Mouse (Mus musculus): ENCODE measurements at regions not wholly inside any gene's neighbourhood (a gene's known extent, or its start where the extent isn't known, plus 50 kb on each side); places are given as distances from the start of the nearest gene placed in this dataset.

DNA sequence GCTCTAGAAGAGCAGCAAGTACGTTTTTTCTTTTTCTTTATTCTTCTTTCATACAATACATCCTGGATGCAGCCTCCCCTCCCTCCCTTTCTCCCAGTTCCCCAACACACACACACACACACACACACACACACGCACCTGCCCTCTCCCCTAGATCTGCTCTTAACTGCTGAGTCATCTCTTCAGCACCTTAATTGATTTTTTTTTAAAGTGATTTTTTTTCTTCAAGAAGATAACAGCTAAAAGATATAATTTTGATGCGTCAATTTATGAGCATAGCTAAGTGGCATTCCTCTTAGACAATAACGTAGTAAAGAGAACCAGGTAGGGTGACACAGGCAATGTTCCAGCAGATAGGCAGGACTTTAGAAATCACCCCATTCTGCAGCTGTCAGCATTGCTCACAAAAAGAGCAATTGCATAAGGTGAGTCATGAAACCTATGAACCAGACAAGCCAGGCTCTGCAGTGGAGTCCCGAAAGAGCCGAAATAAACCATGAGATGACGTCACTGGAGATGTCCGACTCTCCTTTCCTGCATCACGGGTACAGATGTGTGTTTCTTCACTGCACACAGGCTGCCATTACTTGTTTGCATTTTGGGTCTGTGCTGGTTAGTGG, 63.9 kb upstream of the Tnrc6a start:
- TF ChIP-seq CTCF (IDR thresholded peaks at IDR 0.05; ENCODE audit: low read depth) (no peak), EP300 (optimal IDR thresholded peaks at IDR 0.05) (no peak)
